Mouse (Mus musculus): ENCODE measurements around the gene Rasl11a.

- no peak for TF ChIP-seq CTCF (IDR thresholded peaks at IDR 0.05; ENCODE audit: extremely low read depth, insufficient read length, insufficient replicate concordance, low read depth, low read length)
- no peak for TF ChIP-seq POLR2A (IDR thresholded peaks at IDR 0.05; ENCODE audit: low read depth, low read length)
These were observed 11.1 kb upstream of the Rasl11a start for GRCm38 (mm10) chr5:146833673-146834201.

All from small intestine, adult 2 months (tissue).